Mouse (Mus musculus) lung, embryonic 14.5 days (tissue): Measurements from ENCODE around the gene Ints7. TPM values are rescaled to one million over a fixed set of nuclear protein-coding genes. Genes with fewer than 3 reads are reported as not detected.

ENCODE experiments used
- ATAC-seq: fragments of 200-750 bp; cut with Nextera tagmentation; 2 replicates; pipeline ENCODE4 v1.8.0; 2017; ENCODE audit warnings: mild to moderate bottlenecking, moderate TSS enrichment, moderate library complexity; ENCODE audit not compliant: insufficient read depth
- DNase-seq: peaks from one replicate; pipeline ENCODE4 v3.0.0-alpha.2; 2015
- H3K27ac ChIP-seq: fragments of 300-500 bp; sonication (generic); 2 replicates; pipeline ENCODE4 v1.5.1; 2014; ENCODE audit warnings: low read depth, mild to moderate bottlenecking, moderate library complexity
- H3K27me3 ChIP-seq: fragments of 300-500 bp; sonication (generic); 2 replicates; pipeline ENCODE4 v1.6.1; 2014; ENCODE audit warnings: low read length, control low read depth; ENCODE audit not compliant: insufficient read depth
- H3K36me3 ChIP-seq: fragments of 300-500 bp; sonication (generic); 2 replicates; pipeline ENCODE4 v1.6.1; 2014; ENCODE audit warnings: control low read depth; ENCODE audit not compliant: insufficient read depth
- H3K4me1 ChIP-seq: fragments of 300-500 bp; sonication (generic); 2 replicates; pipeline ENCODE4 v1.6.1; 2014; ENCODE audit warnings: antibody characterized with exemption, control low read depth; ENCODE audit not compliant: insufficient read depth
- H3K4me2 ChIP-seq: fragments of 300-500 bp; sonication (generic); 2 replicates; pipeline ENCODE4 v1.6.1; 2014; ENCODE audit warnings: mild to moderate bottlenecking
- H3K4me3 ChIP-seq: fragments of 300-500 bp; sonication (generic); 2 replicates; pipeline ENCODE4 v1.5.1; 2014; ENCODE audit warnings: low read depth, low read length
- H3K9ac ChIP-seq: fragments of 300-500 bp; sonication (generic); 2 replicates; pipeline ENCODE4 v1.6.1; 2014
- H3K9me3 ChIP-seq: fragments of 300-500 bp; sonication (generic); 2 replicates; pipeline ENCODE4 v1.6.1; 2016; ENCODE audit warnings: low read depth, low read length, control low read depth
- CTCF ChIP-seq: IDR thresholded peaks from 2 replicates; pipeline ENCODE4 v1.5.1; 2016; ENCODE audit warnings: antibody characterized with exemption, low read depth
- WGBS: fragments of 180-500 bp; shearing (Covaris S2); extraction: QIAGEN DNeasy Blood & Tissue Kit; methylation state at CpG from one replicate; pipeline ENCODE4 v1.1.7; 2014; 5-methylcytosine and 5-hydroxymethylcytosine counted together
- polyA plus RNA-seq: library from polyadenylated mRNA; unstranded; fragments of >200 nt; fragmentation: Nextera tagmentation; extraction: Ambion mirVana; gene quantifications from 2 replicates; pipeline ENCODE4 v1.2.1, GENCODE M21; 2014

Ints7 gene
- polyA plus RNA-seq, 1 experiment from 2014 or later = 69.4 TPM

DNA sequence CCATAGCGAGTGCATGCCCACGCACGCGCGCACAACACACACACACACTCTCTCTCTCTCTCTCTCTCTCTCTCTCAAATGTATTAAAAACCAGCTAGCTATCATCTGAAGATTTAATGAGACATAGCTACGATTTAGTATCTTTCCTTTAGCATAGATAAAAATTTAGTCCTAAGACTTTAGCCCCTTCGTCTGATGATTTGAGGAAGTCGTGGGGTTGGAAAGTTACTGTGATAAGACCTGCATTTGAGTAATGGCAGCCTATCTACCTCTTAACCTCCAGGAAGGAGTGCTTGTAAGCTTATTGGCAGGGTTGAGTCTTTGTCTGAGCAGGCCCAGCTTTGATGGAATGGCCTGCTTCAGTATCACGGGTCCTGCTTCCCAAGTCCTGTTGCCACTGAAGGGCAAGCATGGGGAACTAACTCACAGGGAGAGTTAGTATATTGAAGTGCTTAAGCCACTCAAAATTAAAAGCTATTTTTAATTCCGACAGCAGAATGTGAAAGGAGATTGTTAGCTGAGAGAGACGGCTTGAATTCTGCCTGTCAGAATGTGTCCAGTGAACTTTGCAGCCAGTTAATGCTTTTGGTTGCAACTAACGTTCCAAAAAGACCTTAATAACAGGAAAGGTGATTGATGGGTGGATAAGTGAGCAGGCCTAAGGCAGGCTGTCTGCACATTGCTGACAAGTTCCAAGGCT, 42.8 kb downstream of the Ints7 start:
- no peak for ATAC-seq
- Histone ChIP-seq H3K4me2 (no peak overlapping the region), H3K4me1 (no peaks in the 10 kb centered on the region), H3K4me3 (no peak overlapping the region), H3K27ac (no peak overlapping the region), H3K27me3 (no peaks in the 10 kb centered on the region), H3K9ac (no peak overlapping the region), H3K36me3 (peaks cover 93% of the 10 kb centered on the region), H3K9me3 (no peaks in the 10 kb centered on the region)
- 84% methylated on average over 12 of the region's 12 CpGs for WGBS
- TF ChIP-seq CTCF = no peak
- DNase-seq = no peak

DNA sequence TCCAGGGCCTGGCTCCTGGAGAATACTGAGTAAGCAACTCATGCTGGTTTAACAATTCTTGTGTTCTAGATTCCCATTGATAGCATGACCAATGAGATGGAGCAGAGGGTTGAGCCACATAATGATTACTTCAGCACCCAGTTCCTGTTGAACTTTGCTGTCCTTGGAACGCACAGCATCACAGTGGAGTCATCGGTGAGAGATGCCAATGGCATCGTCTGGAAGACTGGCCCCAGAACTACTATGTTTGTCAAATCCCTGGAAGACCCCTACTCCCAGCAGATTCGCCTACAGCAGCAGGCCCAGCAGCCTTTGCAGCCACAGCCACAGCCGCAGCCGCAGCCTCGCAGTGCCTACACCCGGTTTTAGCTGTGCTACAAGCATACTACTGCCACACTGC, 45.7 kb downstream of the Ints7 start:
- 95% methylated on average over 8 of the region's 8 CpGs for WGBS
- H3K9me3 ChIP-seq = no peaks in the 10 kb centered on the region
- no peak overlapping the region for H3K4me2 ChIP-seq
- H3K4me1 ChIP-seq = 0 out of 2 replicates have a peak, but pooled peaks cover 5% of the 10 kb centered on the region
- peaks cover 74% of the 10 kb centered on the region for H3K36me3 ChIP-seq
- no peak for TF ChIP-seq CTCF
- no peaks in the 10 kb centered on the region for H3K27me3 ChIP-seq
- no peak overlapping the region for H3K9ac ChIP-seq
- ATAC-seq (no peak), DNase-seq (no peak)
- no peak overlapping the region for H3K27ac ChIP-seq
- H3K4me3 ChIP-seq = no peak overlapping the region

DNA sequence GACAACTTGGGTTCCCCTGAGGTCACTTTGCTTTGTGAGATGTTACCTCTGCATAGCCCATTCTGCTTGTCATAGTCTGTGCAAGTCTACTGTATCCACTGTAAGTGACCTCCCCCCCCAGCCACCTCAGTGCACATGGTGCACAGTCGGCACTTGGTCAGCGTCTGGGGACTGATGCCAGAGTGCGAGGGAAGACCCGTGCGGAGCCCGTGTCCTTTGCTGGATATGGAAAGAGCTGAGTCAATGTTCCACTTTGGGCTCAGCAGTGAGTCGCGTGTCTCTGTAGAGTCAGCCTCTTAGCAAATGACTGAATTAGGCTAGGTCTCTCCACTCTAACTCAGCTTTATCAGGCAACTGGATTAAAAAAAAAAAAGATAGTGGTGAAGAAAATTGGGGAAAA, 47.4 kb downstream of the Ints7 start:
- no peak for ATAC-seq
- H3K4me1 ChIP-seq = 0 out of 2 replicates have a peak, but pooled peaks cover 5% of the 10 kb centered on the region
- H3K4me3 ChIP-seq = no peak overlapping the region

DNA sequence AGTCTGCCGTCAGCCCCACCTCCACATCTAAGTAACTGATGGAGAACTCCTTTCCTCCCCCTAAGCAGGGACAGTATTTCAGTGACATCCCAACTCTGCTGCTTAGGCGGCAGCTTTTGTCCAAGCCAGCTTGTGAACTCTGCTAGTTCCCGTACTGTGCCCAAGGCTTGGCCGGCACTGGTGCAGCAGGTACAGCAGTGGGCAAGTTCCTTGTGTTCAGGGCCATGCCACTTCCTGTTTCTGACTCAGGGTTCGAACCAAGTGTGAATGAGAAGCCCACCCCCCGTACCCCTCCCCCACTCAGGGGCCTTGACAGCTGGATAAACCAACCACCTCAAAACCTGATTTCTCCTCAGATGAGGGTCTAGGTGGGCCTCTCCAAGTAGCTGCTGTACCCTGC, 49.1 kb downstream of the Ints7 start:
- TF ChIP-seq CTCF = no peak
- H3K4me1 ChIP-seq = 0 out of 2 replicates have a peak, but pooled peaks cover 5% of the 10 kb centered on the region
- H3K4me3 ChIP-seq = no peak overlapping the region
- no peak overlapping the region for H3K27ac ChIP-seq
- DNase-seq = no peak
- no peaks in the 10 kb centered on the region for H3K27me3 ChIP-seq
- 48% methylated on average over 6 of the region's 6 CpGs for WGBS
- H3K9me3 ChIP-seq = no peaks in the 10 kb centered on the region
- peaks cover 40% of the 10 kb centered on the region for H3K36me3 ChIP-seq
- no peak overlapping the region for H3K9ac ChIP-seq
- H3K4me2 ChIP-seq = no peak overlapping the region
- no peak for ATAC-seq

More for the DNA sequence above, 47.4 kb downstream of the Ints7 start:
- Histone ChIP-seq H3K9me3 (no peaks in the 10 kb centered on the region), H3K27ac (no peak overlapping the region), H3K9ac (no peak overlapping the region), H3K4me2 (no peak overlapping the region), H3K36me3 (peaks cover 57% of the 10 kb centered on the region), H3K27me3 (no peaks in the 10 kb centered on the region)
- TF ChIP-seq CTCF = no peak
- no peak for DNase-seq
- WGBS = 84% methylated on average over 8 of the region's 8 CpGs

DNA sequence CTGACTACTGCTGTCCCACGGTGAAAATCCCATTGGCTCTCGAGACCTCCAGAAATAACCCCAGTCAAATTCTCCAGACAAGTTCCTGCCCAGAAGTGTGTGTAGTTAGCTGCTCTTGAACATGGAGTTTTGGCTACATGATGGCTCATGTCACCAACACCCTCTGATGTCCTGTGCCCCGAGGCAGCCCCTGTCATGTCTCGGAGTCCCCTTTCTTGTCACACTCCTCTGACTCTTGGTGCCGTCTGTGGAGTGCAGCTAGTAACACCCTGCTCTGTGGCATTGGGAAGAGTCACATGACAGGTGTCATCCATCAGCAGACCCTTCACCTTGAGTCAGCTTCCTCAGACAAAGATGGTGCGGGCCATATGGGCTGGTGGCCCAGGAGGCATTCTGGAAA, 49.6 kb downstream of the Ints7 start:
- ATAC-seq (peak; percentile 69), DNase-seq (peak; percentile 66)
- no peak for TF ChIP-seq CTCF
- no peak overlapping the region for H3K4me2 ChIP-seq
- whole genome bisulfite sequencing = 28% methylated on average over 6 of the region's 6 CpGs
- no peak overlapping the region for H3K9ac ChIP-seq
- no peak overlapping the region for H3K27ac ChIP-seq
- H3K9me3 ChIP-seq = no peaks in the 10 kb centered on the region
- 0 out of 2 replicates have a peak, but pooled peaks cover 5% of the 10 kb centered on the region for H3K4me1 ChIP-seq
- no peak overlapping the region for H3K4me3 ChIP-seq
- no peaks in the 10 kb centered on the region for H3K27me3 ChIP-seq
- peaks cover 35% of the 10 kb centered on the region for H3K36me3 ChIP-seq

DNA sequence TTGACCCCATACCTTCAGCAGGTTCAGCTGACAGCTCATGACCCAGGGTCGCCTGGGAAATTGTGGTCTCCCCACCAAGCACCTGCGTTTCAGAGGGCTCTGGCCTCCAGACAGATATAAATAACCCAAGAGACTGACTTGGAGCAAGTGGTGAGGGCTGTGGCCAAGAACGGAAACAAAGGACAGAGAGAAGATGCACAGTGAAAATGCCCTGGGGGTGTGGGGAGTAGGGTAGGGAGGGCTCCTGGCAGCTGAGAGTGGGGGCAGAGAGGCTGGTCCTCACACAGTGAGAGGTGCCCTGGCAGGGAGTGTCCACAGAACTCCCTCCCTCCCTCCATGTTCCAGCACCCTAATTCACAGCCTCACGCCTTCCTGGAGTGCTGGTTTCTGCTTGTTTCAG, 50.2 kb downstream of the Ints7 start:
- DNase-seq (no peak), ATAC-seq (no peak)
- no peaks in the 10 kb centered on the region for H3K27me3 ChIP-seq
- no peak overlapping the region for H3K27ac ChIP-seq
- H3K4me1 ChIP-seq = 0 out of 2 replicates have a peak, but pooled peaks cover 5% of the 10 kb centered on the region
- WGBS = 25% methylated on average over 4 of the region's 4 CpGs
- no peaks in the 10 kb centered on the region for H3K9me3 ChIP-seq
- no peak overlapping the region for H3K4me3 ChIP-seq
- TF ChIP-seq CTCF = no peak
- H3K9ac ChIP-seq = no peak overlapping the region
- peaks cover 29% of the 10 kb centered on the region for H3K36me3 ChIP-seq
- no peak overlapping the region for H3K4me2 ChIP-seq

DNA sequence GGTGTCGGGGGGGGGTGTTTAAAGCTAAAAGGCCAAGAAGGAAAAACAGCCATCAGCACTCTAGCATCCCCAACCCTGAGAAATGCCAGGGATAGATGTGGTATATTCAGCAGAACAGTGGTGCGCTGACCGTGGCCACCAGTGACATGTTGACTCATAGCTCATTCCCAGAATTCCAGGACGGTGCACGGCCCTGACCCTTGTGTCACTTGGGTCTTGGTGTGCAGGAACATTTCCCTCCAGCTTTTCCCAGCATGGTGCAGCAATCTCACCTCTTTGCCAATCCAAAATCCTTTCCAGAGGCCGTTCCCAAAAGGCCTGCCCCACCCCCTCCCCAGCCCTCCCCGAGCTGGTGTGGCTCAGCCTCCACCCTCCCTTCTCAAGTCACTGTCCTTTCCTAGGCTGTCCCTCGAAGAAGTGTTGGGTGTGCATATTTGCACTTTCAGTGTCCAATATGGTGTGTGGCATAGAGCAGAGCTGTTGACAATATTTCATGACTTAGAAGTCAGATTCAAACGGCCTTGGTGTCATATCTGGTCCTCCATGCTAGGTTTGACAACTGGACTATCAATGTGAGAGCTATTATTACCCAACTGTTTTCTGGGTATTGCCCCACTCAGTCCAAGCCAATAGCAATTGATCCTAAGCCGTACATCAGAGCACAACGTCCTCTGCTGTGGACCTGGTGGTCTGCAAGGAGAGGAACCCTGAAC, 53.2 kb downstream of the Ints7 start:
- no peak overlapping the region for H3K9ac ChIP-seq
- no peak for ATAC-seq
- 46% methylated on average over 11 of the region's 11 CpGs for WGBS
- no peak for DNase-seq
- no peaks in the 10 kb centered on the region for H3K9me3 ChIP-seq
- no peak for TF ChIP-seq CTCF
- H3K4me2 ChIP-seq = no peak overlapping the region
- H3K4me1 ChIP-seq = 0 out of 2 replicates have a peak, but pooled peaks cover 5% of the 10 kb centered on the region
- 0 out of 2 replicates have a peak, but pooled peaks cover under 1% of the 10 kb centered on the region for H3K36me3 ChIP-seq
- H3K27ac ChIP-seq = no peak overlapping the region
- no peak overlapping the region for H3K4me3 ChIP-seq
- H3K27me3 ChIP-seq = no peaks in the 10 kb centered on the region
